Mouse (Mus musculus) left cerebral cortex, adult 9 months (tissue): Measurements from ENCODE around the gene Gm10715.
"Not testable (repeated sequence)": the region's sequence is repeated elsewhere in the genome, so short reads cannot be mapped to it uniquely, and the experiment has no call there.

Experiments
- DNase-seq, 2 experiments: peaks; one replicate each; pipeline ENCODE4 v3.0.0; 2022; ENCODE audit warnings: low spot score in 2 of 2

The Gm10715 gene

GRCm38 (mm10) chr9:3024912-3025467 lies 11.7 kb upstream of the Gm10715 start, which contains the start of gene Gm10717:
TSS of gene Gm10717 (plus strand) at chr9:3025417.
- DNase-seq, result peak in 1 of 2 experiments; percentile 60

- peak; percentile 27 to 72 for DNase-seq
Measured at GRCm38 (mm10) chr9:3025653-3026052, 11.0 kb upstream of the Gm10715 start.

GRCm38 (mm10) chr9:3026136-3026535 lies 10.5 kb upstream of the Gm10715 start:
- DNase-seq, result not testable (repeated sequence)

GRCm38 (mm10) chr9:3026741-3027140 lies 9.9 kb upstream of the Gm10715 start:
- DNase-seq, result not testable (repeated sequence)

GRCm38 (mm10) chr9:3027200-3027599 lies 9.5 kb upstream of the Gm10715 start:
- not testable (repeated sequence) for DNase-seq

GRCm38 (mm10) chr9:3029276-3030000 lies 7.2 kb upstream of the Gm10715 start:
- peak; percentile 13 to 48 for DNase-seq

GRCm38 (mm10) chr9:3030677-3031318 lies 5.9 kb upstream of the Gm10715 start:
- DNase-seq, result not testable (repeated sequence)

- DNase-seq, result not testable (repeated sequence)
Measured at GRCm38 (mm10) chr9:3034299-3034698, 2.4 kb upstream of the Gm10715 start, which contains the start of gene Gm17535. TSS of gene Gm17535 (plus strand) at chr9:3034599.

GRCm38 (mm10) chr9:3038161-3038560 lies 1.5 kb downstream of the Gm10715 start:
- DNase-seq, result not testable (repeated sequence)
